Mouse (Mus musculus) forebrain, embryonic 16.5 days (tissue): ENCODE data around the gene Ddi2. TPM values are rescaled to one million over a fixed set of nuclear protein-coding genes. Genes with fewer than 3 reads are reported as not detected.
"Not testable (repeated sequence)": the region's sequence is repeated elsewhere in the genome, so short reads cannot be mapped to it uniquely, and the experiment has no call there.

Source experiments
- ATAC-seq: fragments of 200-750 bp; cut with Nextera tagmentation; 2 replicates; pipeline ENCODE4 v1.8.0; 2017; ENCODE audit warnings: mild to moderate bottlenecking, moderate library complexity
- H3K27ac ChIP-seq: fragments of 300-500 bp; sonication (generic); 2 replicates; pipeline ENCODE4 v1.5.1; 2014; ENCODE audit warnings: low read length, control low read depth
- H3K27me3 ChIP-seq: fragments of 300-500 bp; sonication (generic); replicated peaks from 2 replicates; pipeline ENCODE4 v1.6.1; 2014; ENCODE audit warnings: low read length; ENCODE audit not compliant: control insufficient read depth, insufficient read depth
- H3K36me3 ChIP-seq: fragments of 300-500 bp; sonication (generic); 2 replicates; pipeline ENCODE4 v1.6.1; 2014; ENCODE audit not compliant: control insufficient read depth, insufficient read depth
- H3K4me1 ChIP-seq: fragments of 300-500 bp; sonication (generic); replicated peaks from 2 replicates; pipeline ENCODE4 v1.6.1; 2014; ENCODE audit warnings: low read length; ENCODE audit not compliant: control insufficient read depth, insufficient read depth
- H3K4me2 ChIP-seq: fragments of 300-500 bp; sonication (generic); 2 replicates; pipeline ENCODE4 v1.6.1; 2014; ENCODE audit warnings: mild to moderate bottlenecking, low read length, control low read depth
- H3K4me3 ChIP-seq: fragments of 300-500 bp; sonication (generic); replicated peaks from 2 replicates; pipeline ENCODE4 v1.5.1; 2014; ENCODE audit warnings: mild to moderate bottlenecking, low read length, control low read depth
- H3K9ac ChIP-seq: fragments of 300-500 bp; sonication (generic); replicated peaks from 2 replicates; pipeline ENCODE4 v1.6.1; 2014; ENCODE audit warnings: low read depth, low read length, control low read depth
- H3K9me3 ChIP-seq: fragments of 300-500 bp; sonication (generic); 2 replicates; pipeline ENCODE4 v1.6.1; 2016; ENCODE audit warnings: low read length; ENCODE audit not compliant: control insufficient read depth
- WGBS: fragments of 180-500 bp; shearing (Covaris S2); extraction: QIAGEN DNeasy Blood & Tissue Kit; methylation state at CpG from one replicate; pipeline ENCODE4 v1.1.7; 2014; 5-methylcytosine and 5-hydroxymethylcytosine counted together
- polyA plus RNA-seq: library from polyadenylated mRNA; unstranded; fragments of >200 nt; fragmentation: Nextera tagmentation; extraction: Ambion mirVana; gene quantifications from 2 replicates; pipeline ENCODE4 v1.2.1, GENCODE M21; 2015

The Ddi2 gene
- 13.1 and 14.3 TPM in 2 replicates for polyA plus RNA-seq

GRCm38 (mm10) chr4:141722731-141723672, at the start of gene Ddi2:
TSS of gene Ddi2 (minus strand) at chr4:141723419.
- peak within 1 kb of the TSS; percentile 93 for H3K4me3 ChIP-seq
- peak within 1 kb of the TSS; percentile 78 for H3K4me2 ChIP-seq
- peak; percentile 95 for ATAC-seq
- H3K27me3 ChIP-seq: no peaks in the 10 kb centered on the region
- peaks cover 22% of the 10 kb centered on the region for H3K4me1 ChIP-seq
- peak within 1 kb of the TSS; percentile 90 for H3K9ac ChIP-seq
- no peaks in the 10 kb centered on the region for H3K9me3 ChIP-seq
- H3K36me3 ChIP-seq: no peaks in the 10 kb centered on the region
- WGBS: under 1% methylated on average over 83 of the region's 105 CpGs
- H3K27ac ChIP-seq: peak within 1 kb of the TSS; percentile 89

- H3K4me1 ChIP-seq, H3K9me3 ChIP-seq, H3K4me2 ChIP-seq, H3K9ac ChIP-seq, H3K4me3 ChIP-seq, ATAC-seq, H3K27me3 ChIP-seq, H3K27ac ChIP-seq: not testable (repeated sequence)
- WGBS: 85% methylated on average over 4 of the region's 4 CpGs
- H3K36me3 ChIP-seq: peaks cover 29% of the 10 kb centered on the region
Observed at GRCm38 (mm10) chr4:141773019-141773418, 49.8 kb upstream of the Ddi2 start.

GRCm38 (mm10) chr4:141771823-141772222, 48.6 kb upstream of the Ddi2 start:
- Histone ChIP-seq H3K4me2 (no peak overlapping the region), H3K27ac (no peak overlapping the region), H3K36me3 (peaks cover 27% of the 10 kb centered on the region), H3K27me3 (no peaks in the 10 kb centered on the region), H3K9ac (no peak overlapping the region), H3K4me3 (no peak overlapping the region), H3K4me1 (peaks cover 10% of the 10 kb centered on the region), H3K9me3 (no peaks in the 10 kb centered on the region)
- 98% methylated on average over 8 of the region's 8 CpGs for WGBS
- ATAC-seq: no peak

- peaks cover 19% of the 10 kb centered on the region for H3K4me1 ChIP-seq
- H3K9ac ChIP-seq: no peak overlapping the region
- H3K9me3 ChIP-seq: no peaks in the 10 kb centered on the region
- H3K4me3 ChIP-seq: no peak overlapping the region
- H3K36me3 ChIP-seq: peaks cover 11% of the 10 kb centered on the region
- H3K27me3 ChIP-seq: no peaks in the 10 kb centered on the region
- H3K4me2 ChIP-seq: no peak overlapping the region
- ATAC-seq: no peak
- 82% methylated on average over 8 of the region's 8 CpGs for WGBS
- no peak overlapping the region for H3K27ac ChIP-seq
Observed at GRCm38 (mm10) chr4:141769501-141770160, 46.4 kb upstream of the Ddi2 start.

- peak; percentile 51 for ATAC-seq
- Histone ChIP-seq H3K9me3 (no peaks in the 10 kb centered on the region), H3K36me3 (peaks cover 19% of the 10 kb centered on the region), H3K4me3 (no peak overlapping the region), H3K27me3 (no peaks in the 10 kb centered on the region), H3K9ac (no peak overlapping the region), H3K27ac (peak overlapping the region; percentile 82), H3K4me1 (peaks cover 19% of the 10 kb centered on the region), H3K4me2 (no peak overlapping the region)
- WGBS: 68% methylated on average over 19 of the region's 19 CpGs
Observed at GRCm38 (mm10) chr4:141767353-141768036, 44.3 kb upstream of the Ddi2 start.

GRCm38 (mm10) chr4:141766668-141767352, 43.6 kb upstream of the Ddi2 start:
- peak overlapping the region; percentile 20 for H3K4me2 ChIP-seq

GRCm38 (mm10) chr4:141766316-141766667, 43.1 kb upstream of the Ddi2 start:
- Histone ChIP-seq H3K4me2 (peak overlapping the region; percentile 20), H3K36me3 (peaks cover 24% of the 10 kb centered on the region), H3K9ac (no peak overlapping the region), H3K27me3 (no peaks in the 10 kb centered on the region), H3K4me3 (no peak overlapping the region), H3K4me1 (peaks cover 19% of the 10 kb centered on the region), H3K27ac (peak overlapping the region; percentile 82), H3K9me3 (no peaks in the 10 kb centered on the region)
- ATAC-seq: peak; percentile 51
- WGBS: 49% methylated on average over 8 of the region's 8 CpGs

More at GRCm38 (mm10) chr4:141766668-141767352, 43.6 kb upstream of the Ddi2 start:
- ATAC-seq: peak; percentile 79
- peaks cover 21% of the 10 kb centered on the region for H3K36me3 ChIP-seq
- H3K4me3 ChIP-seq: no peak overlapping the region
- H3K4me1 ChIP-seq: peaks cover 19% of the 10 kb centered on the region
- 25% methylated on average over 19 of the region's 19 CpGs for WGBS
- H3K27me3 ChIP-seq: no peaks in the 10 kb centered on the region
- 0 out of 2 replicates have a peak overlapping the region, but pooled peaks have one; percentile 11 for H3K9ac ChIP-seq
- peak overlapping the region; percentile 82 for H3K27ac ChIP-seq
- H3K9me3 ChIP-seq: no peaks in the 10 kb centered on the region

- Histone ChIP-seq H3K36me3 (peaks cover 24% of the 10 kb centered on the region), H3K27me3 (no peaks in the 10 kb centered on the region), H3K4me2 (no peak overlapping the region), H3K4me3 (no peak overlapping the region), H3K4me1 (peaks cover 19% of the 10 kb centered on the region), H3K27ac (no peak overlapping the region), H3K9me3 (no peaks in the 10 kb centered on the region), H3K9ac (no peak overlapping the region)
- 95% methylated on average over 3 of the region's 3 CpGs for WGBS
- no peak for ATAC-seq
Observed at GRCm38 (mm10) chr4:141765008-141765407, 41.8 kb upstream of the Ddi2 start.
